Mouse (Mus musculus) bone marrow, adult 2 months (tissue): ENCODE measurements around the gene Pip5k1c.

Experiments used
- CTCF ChIP-seq: fragments of 200-500 bp; IDR thresholded peaks from 2 replicates; pipeline ENCODE4 v1.5.1; 2011; ENCODE audit warnings: low read length, control low read depth; ENCODE audit not compliant: control insufficient read depth, insufficient read depth
- POLR2A ChIP-seq: fragments of 200-500 bp; IDR thresholded peaks from 2 replicates; pipeline ENCODE4 v1.6.1; 2011; ENCODE audit warnings: low read depth, mild to moderate bottlenecking, control low read depth, low read length, borderline replicate concordance; ENCODE audit not compliant: control insufficient read depth

DNA sequence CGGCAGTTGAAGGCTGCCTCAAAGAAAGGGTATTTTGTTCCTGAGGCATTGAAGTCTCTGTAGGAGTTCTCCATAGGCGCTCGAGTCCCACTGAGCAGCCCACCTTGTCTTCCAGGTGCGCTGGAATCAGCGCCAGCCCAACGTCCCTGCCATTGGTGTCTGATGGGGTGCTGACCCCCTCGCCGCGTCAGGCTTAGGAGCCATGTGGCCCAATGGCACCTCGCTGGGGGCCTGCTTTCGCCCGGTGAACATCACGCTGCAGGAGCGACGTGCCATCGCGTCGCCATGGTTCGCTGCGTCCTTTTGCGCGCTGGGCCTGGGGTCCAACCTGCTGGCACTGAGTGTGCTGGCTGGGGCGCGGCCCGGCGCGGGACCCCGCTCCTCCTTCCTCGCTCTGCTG lies 39.5 kb downstream of the Pip5k1c start:
- TF ChIP-seq POLR2A (no peak), CTCF (no peak)
